Mouse (Mus musculus): ENCODE measurements at regions not wholly inside any gene's neighbourhood (a gene's known extent, or its start where the extent isn't known, plus 50 kb on each side); places are given as distances from the start of the nearest gene placed in this dataset.

GRCm38 (mm10) chr16:77467216-77467615 lies 134.7 kb downstream of the Gm11146 start:
- TF ChIP-seq POLR2A (IDR thresholded peaks at IDR 0.05; ENCODE audit: borderline replicate concordance, insufficient read depth, low read length) (no peak), CTCF (IDR thresholded peaks at IDR 0.05; ENCODE audit: borderline replicate concordance, insufficient read depth, low read depth, low read length) (no peak)
